Mouse (Mus musculus) layer of hippocampus, postnatal 10 days (tissue): Measurements from ENCODE around the gene Ripor2. TPM values are rescaled to one million over a fixed set of nuclear protein-coding genes. Genes with fewer than 3 reads are reported as not detected.
A peak's percentile ranks its signal among the peaks of the same experiment; 100 is the strongest.

Experiments
- DNase-seq, 2 experiments: peaks; one replicate each; pipeline ENCODE4 v3.0.0; 2021; ENCODE audit warnings: low spot score in 2 of 2
- long read RNA-seq: library from polyadenylated mRNA; stranded (forward); transcript quantifications from one replicate; pipeline ENCODE4 v2.0.0, GENCODE M21; 2023
- total RNA-seq, 2 experiments: library from RNA; stranded (reverse); gene quantifications; 2 replicates each; pipeline ENCODE4 v1.2.3; 2021

The Ripor2 gene
- 10 to 100 TPM; 70.4 to 73.3 TPM for total RNA-seq
- long read RNA-seq, full-length matches to known transcripts, result 5 of 21 reads
- long read RNA-seq, partial matches to known transcripts, result 5 of 21 reads
- long read RNA-seq, other reads (novel, unspliced or antisense), result 11 of 21 reads

DNA sequence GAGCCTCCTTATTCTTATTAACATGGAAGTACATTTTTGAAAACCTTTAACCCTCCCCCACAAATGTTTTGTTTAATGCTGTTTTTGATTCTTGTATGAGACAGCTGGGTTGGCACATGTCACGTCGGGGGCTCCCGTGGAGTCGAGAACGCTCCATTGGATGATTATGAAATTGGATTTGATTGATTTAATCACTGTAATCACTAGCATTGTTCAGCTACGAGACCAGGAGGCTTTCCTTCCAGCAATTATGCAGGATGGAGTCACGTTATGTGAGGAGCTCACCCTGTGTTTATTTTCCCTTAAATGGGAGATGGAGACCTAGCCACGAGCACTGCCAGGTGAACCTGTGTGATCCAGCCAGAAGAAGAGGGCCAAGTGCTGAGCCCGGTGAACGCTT lies at the start of gene Ripor2:
TSS of gene Ripor2 (plus strand) at position 357 of the 400 bp plus-strand sequence.
- no peak for DNase-seq

DNA sequence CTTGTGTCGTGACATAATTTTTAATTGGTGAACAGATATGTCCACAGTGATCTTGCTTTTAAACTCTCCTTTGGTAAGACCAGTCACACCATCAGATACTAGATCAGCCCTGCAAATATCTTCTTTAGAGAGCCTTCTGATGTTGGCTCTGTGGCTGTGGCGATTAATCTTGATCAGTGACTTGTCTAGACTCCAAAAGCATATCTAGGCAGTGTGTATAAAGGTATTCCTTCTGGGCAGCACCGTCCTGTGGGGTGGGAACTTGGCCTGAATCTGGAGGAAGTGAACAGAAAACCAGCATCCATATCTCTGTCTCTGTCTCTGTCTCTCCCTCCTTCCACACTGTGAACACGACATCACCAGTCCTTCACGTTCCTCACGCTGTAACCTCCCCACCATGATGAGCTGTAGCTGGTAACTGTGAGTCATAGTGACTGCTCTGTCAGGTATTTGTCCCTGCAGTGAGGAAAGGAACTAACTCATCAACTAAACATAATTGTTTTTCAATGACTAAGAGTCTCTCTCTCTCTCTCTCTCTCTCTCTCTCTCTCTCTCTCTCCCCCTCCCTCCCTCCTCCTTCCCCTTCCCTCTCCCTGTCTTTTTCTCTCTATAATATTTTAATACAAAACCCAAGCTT lies 45.3 kb upstream of the Ripor2 start:
- no peak for DNase-seq

DNA sequence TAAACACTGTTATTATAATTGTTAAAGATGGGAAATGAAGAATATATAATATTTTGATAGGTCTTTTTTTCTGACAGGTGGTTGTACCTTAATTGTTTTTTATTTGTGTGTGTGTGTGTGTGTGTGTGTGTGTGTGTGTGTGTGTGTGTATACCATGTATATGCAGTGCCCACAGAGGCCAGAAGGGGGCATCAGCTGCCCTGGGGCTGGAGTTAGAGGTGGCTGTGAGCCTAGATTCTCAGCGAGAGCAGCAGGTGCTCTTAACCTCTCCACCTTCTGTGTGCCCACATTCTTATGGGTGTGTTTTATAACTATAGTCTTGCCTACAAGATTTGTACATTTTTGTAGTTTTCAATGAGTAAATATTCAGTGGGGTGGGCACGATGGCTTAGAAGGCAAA lies 44.0 kb upstream of the Ripor2 start:
- DNase-seq, result no peak

DNA sequence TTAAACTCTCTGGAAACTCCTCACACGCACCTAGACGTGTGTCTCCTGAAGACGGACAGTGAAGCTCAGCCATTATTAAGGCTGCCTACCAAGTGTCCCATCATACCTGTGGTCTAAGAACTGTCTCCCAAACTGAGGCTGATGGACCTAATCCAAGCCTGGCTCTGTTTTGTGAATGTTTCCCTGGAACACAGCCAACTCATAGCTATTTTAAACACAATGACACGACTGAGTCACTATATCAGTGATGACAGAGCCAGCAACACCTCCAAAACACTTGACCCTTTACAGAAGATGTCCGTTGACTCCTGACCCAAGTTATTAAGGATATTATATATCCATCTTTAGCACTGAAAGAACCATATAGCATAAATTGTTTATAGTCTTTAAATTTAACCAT lies 43.0 kb upstream of the Ripor2 start:
- DNase-seq, result no peak

DNA sequence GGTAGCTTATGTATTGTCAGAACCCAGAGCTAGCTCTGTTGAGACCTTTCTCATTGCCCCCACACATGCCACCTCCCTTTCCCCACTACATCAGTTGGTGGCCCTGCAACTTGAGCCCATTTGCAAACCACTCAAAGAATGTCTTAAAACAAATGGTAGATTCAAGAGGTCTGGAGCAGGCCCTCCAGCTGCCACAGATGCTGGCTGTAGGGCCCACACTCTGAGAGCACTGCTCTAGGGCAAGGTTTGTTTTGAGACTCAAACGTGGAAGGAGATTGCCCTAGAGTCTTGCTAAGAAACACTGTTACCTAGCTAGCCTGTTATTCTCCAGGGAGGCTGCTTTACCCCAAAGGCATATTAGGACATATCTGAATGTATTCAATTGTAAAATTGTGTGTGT lies 36.3 kb upstream of the Ripor2 start:
- no peak for DNase-seq

DNA sequence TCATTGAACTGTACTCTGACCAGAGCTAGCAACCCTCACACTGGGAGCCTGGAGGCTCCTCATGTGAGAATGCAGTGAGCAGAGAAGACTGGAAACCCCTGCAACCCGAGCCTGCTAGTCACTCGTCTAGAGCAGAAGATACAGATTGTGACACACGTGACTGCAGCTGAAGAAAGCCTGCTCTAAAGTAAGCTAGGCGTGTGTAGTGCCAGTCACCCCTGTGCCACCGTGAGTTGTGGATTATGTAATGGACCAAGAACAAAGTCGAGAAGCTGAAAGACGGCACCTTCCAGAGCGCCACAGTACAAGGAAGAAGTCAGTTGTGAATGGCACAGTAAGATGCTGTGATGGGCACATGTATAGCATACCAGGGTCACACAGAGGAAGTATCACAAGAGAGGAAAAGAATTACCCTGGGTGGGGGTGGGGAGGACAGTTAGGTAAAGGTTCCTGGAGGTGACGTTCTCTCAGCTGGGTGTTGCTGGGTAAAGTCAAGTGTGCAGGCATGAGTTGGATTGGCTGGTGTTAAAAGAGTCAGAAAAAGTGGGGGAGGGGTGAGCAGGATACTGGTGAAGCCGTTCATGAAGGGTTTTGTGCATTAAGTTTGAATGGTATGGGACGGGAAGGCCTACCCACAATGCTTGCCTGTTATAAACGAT lies 35.1 kb upstream of the Ripor2 start:
- no peak for DNase-seq

DNA sequence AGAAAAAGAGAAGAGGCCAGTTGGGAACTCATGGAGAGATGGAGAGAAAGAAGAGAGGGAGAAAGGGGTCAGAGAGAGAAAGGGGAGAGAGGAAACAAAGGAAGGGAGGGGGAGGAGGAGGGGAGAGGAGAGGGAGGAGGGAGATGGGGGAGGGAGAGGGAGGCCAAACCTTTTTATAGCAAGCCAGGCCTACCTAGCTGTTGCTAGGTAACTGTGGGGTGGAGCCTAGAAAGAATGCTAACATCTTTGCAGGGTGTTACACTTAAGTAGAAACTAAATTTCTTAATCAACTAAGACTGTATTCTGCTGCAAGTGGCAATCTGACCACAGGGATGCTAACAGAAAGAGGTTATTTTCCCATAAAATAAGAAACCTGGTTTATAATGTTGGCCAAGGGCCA lies 33.1 kb upstream of the Ripor2 start:
- no peak for DNase-seq

DNA sequence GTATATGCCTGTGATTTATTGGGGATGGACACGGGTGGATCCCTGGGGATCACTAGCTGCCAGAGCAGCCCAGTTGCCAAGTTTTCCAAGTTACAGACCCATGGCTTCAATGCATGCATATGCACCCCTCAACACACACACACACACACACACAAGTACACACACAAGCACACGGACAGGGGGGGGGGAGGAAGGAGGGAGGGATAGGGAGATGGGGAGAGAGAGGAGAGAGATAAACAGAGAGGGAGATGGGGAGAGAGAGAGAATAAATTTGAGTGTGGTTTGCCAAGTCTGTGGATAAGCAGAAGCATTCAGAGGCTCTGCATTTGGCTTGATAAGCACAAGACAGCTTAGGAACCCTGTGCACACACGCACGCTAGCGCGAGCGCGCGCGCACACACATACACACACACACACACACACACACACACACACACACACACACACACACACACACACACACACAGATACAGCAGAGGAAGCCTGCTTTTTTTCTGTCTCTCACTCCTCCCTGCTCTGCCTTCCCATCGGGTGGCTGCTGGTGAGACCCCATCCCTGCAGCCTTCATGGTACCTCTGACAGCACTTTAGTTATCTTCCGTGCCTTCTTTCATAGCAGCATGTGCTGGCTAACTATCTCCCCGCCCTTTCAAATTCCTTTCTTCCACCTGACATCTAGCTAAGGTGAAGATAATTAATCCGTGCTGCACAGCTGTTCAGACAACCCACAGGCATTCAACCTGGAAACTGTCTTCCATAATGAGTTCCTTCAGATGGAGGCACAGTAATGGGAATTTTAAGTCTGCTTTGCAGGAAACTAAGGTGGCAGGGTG lies 30.7 kb upstream of the Ripor2 start:
- DNase-seq, result no peak

DNA sequence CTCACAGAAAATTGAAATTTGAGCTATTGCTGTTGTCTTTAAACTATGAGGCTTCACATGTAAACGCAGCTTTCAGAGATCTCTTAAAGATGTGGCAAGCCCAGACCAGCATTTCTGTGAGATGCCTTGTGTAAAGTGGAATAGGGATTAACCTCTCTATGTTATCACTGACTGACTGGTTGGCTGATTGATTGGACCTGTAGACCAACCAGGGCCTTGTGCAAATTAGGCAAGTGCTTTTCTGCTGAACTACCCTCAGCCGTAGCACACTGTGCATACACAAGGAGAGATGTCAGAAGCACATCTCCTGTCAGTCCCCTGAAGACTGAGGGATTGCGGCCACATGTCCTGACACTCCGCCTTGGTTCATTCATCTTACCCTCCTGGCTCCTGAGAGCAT lies 29.9 kb upstream of the Ripor2 start:
- DNase-seq, result no peak

DNA sequence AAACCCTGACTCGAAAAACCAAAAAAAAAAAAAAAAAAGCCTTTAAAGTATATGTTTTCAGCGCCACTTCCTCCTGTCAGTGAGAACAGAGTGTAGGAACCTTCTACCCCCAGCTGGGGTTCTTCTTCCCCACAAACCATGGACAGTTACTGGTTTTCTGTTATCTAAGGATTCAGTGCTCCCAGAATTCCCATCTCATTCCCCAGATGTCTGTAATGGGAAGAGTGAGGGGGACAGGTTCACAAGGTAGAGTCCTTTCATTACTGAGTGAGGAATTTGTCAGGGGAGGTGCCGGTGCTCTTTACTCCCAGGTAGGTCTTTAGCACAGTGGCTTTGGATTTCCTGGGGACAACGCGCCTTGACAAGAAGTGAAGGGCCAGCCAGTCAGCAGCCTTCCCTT lies 20.6 kb upstream of the Ripor2 start:
- no peak for DNase-seq

DNA sequence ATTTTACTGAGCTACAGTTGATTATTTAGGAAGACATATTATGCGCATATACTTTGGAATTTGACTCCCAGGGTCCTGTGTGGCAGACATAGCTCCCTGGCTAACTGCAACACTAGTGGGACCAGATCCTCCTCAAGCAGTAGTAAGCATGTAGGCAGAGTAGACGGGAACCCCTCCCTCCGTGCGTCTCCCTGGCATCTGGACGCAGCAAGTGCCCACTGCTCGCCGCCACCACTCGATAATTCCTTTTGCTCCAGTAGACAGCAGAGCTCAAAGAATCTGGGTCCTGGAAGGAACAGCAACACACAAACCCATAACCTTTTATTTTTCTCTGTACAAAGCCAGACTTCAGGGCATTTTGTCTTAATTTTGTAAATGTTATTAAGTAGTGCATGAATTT lies 17.3 kb upstream of the Ripor2 start:
- no peak for DNase-seq

DNA sequence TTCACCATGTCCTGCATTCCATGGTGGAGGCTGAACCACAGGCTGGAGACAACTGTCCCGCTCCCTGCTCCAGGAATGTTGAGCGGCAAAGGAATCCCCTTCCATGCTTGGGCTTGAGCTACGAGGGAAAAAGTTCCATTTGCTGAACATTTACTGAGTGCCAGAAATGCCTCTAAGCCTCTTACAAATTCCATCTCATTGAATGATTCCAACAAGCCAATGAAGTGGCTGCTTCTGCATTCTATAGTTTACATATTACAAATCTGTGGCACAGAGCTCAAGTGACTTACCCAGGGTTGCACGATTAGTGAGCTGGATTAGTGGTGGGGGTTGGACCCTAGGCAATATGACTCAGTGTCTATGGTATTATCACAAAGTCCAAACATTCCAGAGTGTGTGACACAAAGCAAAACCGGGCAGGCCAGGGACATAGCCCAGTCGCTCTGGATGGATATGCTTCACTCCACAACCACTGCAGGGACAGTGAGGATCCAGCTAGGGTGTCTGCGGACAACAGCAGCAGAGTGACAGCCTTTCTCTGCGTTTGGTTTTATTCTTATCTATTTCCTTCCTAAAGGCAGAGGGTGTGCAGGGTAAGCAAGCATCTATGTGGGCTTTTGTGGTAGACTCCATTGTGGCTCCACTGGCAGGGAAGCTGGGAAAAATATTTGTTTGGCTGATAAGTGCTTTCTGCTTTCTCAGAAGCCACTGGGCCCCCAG lies 16.6 kb upstream of the Ripor2 start:
- no peak for DNase-seq

DNA sequence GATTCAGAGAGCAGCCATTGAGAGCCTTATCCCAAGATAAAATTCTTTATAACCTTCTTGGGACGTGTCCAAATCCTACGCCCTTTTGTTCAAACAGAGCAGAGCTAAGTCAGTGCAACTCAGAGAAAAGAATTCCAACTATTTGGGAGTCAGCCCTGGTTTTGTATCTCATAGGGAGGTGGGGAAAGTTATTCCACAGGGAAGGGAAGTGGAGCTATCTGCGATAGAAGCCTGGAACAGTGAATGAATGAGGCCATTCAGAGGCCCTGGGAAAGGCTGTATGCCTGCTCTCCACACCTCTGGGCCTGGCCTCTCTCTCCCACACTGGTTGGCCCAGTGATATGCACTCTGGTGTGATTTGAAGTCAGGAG lies 16.1 kb upstream of the Ripor2 start:
- no peak for DNase-seq

DNA sequence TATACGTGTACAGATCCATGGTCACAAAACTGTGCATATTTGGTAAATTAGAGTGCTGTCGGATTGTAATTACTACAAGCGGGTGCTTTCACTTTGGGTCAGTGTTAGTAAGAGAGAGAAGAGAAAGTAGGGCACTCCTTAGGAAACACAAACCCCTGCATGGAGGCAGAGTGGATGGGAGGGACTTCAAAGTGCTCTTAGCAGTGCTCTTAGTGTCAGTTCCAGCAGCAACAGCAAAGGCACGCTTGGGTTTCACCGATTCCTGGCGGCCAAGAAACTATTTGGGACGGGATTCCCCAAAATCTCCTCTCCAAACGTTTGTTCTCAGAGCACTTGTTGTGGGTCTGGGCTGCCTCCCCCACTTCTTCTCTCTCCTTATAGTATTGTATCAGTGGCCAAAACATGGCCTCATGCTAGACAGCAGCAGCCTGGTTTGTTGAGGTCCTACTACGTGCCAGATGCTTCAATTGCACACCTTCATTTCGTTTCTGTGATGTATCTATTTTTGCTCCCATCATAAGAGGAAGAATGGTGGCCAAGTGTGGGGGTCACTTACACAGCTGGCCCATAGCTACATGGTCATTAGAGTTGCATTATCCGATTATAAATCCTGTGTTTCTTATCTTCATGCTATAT lies 14.7 kb upstream of the Ripor2 start:
- DNase-seq, result no peak

DNA sequence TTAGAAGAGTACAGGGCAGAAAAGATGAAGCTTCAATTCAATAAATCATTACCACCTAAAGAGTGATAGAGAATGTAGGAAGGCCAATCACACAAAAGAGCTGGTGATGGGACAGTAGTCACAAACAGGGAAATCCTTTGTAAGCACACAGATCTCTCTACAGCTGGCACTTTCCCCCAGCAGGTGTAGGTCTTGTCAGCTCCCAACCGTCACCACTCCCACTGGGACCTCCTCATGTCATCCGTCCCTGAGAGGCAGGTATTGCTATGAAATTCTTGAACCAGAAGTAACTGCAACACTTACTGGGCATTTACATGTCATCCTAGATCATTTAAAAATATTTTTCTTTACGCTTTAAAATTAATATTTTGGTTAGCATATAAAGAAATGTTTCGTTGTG lies 12.9 kb upstream of the Ripor2 start:
- DNase-seq, result no peak

DNA sequence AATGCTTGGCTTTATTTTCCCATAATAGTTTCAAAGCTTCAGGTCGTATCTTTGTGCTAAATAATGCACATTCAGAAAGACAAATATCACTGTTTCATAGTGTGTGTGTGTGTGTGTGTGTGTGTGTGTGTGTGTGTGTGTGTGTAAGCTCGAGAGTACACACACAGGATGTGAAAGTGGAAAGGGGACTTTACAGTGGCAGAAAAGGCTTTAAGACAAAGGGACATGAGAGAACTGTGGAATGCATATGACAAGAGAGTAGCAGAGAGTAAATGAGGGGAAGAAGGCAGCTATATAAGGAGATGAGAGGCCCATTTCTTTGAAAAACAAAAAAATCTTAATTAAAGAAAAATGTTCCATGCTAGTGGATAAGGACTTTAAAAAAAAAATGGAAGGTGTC lies 11.3 kb upstream of the Ripor2 start:
- DNase-seq, result no peak

DNA sequence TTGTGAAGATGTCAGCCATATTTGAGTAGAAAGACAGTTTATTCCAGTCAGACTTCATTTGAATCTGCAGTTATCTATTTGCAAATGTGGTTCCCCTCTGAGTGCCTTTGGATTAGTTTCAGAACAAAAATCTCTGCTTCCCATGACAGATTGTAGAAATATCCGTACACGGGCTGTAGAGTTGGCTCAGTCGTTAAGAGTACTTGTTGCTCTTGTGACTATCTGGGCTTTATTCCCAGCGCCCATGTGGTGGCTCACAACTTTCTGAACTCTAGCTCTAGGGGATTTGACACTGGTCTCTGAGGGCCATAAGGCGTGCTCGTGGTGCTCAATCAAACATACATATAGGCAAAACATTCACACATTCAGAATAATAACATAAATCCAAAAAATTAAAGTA lies 10.1 kb upstream of the Ripor2 start:
- no peak for DNase-seq

DNA sequence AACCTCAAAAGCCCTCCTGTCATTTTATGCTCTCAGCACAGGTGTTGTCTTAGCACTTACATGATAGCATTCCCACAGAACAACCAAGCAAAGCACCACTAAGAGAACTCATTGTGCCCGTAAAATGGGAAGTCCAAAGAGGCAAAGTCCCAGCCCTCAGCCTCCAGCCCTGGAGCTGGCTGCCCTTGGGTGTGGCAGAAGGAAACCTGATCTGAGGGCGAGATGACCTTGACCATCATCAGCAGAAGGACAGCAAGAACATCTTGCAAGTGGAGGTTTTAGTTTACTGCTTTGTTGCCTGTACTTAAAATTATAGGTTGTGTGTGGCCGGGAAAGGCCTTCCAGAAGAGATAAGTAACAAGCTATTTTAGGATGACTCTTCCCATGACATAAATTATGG lies 6.9 kb upstream of the Ripor2 start:
- no peak for DNase-seq

DNA sequence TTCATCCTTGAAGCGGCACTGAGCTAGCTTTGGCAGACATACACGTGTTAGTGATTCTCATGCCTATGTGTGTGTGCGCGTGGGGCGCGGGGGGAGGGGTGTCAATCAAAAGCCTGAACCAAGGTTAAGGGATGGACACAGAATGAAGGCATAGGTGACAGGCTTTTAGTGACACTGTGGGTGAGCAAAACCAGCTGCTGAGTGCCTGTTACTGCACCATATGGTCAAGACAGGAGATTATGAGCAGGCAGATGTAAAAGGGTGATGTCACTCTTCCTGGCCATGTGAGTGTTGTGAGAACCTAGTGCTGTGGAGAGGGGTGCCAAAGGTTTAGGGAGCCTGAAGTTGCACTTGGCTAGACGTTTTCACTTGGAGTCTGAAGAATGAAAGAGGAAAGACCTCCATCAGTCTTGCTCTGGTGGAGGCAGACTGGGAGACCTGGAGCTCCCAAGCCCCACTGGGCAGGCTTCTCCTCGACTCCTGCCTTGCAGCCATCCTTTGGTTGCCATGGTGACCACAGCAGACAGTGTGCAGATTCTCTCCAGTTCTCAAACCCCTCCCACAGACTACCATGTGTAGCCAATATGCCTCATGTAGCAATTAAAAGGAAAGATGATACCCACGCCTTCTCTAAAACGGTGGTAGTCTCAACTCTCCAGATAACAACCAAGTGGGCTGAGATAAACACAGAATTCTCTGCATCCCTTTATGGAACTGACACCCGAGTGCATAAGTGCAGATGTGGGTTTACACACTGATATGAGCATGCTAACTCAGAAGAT lies 5.5 kb upstream of the Ripor2 start:
- peak; percentile 46 to 65 for DNase-seq

DNA sequence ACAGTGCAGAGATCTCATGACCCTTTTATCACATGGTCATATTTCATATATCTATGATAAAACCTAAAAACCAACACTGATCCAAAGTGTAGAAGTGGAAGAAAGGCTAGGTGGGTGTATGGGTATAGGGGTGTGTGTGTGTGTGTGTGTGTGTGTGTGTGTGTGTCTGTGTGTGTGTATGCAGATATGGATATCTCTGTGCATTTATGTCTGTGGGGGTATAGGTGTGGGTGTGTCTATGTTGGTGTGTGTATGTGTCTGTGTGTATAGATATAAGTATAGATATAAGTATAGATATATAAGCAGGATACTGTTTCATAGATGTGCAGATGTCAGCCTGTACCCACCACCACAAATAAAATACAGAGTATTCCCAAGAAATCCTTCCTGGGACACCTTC lies 3.7 kb upstream of the Ripor2 start:
- no peak for DNase-seq
